Comparison of ENCODE assay signal across 20 mouse cellular contexts in the genomic region with DNA sequence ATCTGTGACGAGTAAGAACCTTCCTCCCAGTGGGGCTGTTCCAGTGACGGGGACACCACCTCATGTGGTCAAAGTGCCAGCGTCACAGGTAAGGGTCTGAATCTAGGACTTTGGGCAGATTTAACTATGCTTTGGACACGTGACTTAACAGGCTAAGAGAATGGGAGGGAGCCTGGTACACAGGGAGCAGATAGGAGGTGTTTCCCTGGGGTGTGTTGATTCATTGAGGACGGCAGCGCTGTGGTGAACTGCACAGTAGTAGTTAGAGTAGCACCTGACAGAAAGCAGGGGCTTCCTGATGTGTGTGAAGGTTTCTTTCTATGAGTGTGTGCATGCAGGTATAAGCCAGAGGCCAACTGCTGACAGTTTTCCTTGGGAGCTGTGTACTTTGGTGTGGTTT.
"Had no signal": no experiment of that assay in that cellular context is flagged by ENCODE, and none has a peak within 500 bp of the region (broad histone marks: within the 10 kb centered on the region; RNA-seq: fewer than 3 reads in every experiment).

No protein-coding gene starts in this region.

- H3K27me3 ChIP-seq: kidney, embryonic 15.5 days; midbrain, embryonic 12.5 days; midbrain, embryonic 15.5 days; neural tube, embryonic 13.5 days; stomach, embryonic 15.5 days had no signal

- H3K4me3 ChIP-seq: kidney, embryonic 15.5 days; midbrain, embryonic 12.5 days; midbrain, embryonic 15.5 days; myocyte; neural tube, embryonic 13.5 days; stomach, embryonic 15.5 days had no signal

- DNase-seq: kidney, adult 11 months; kidney, adult 8-10 months; kidney, postnatal 14 days; kidney, postnatal 4 days; liver, postnatal 0 days; lung, embryonic 14.5 days; retina, postnatal 1 day; right cerebral cortex, postnatal 25 days; spleen, adult 18-20 months; thymus, adult 18-20 months; thymus, postnatal 36 days had no signal

- ATAC-seq: liver, postnatal 0 days; lung, postnatal 0 days; midbrain, embryonic 15.5 days had no signal

- H3K9me3 ChIP-seq: kidney, embryonic 15.5 days; midbrain, embryonic 12.5 days; midbrain, embryonic 15.5 days; neural tube, embryonic 13.5 days; stomach, embryonic 15.5 days had no signal

- H3K4me2 ChIP-seq: kidney, embryonic 15.5 days; lung, embryonic 14.5 days; midbrain, embryonic 12.5 days; midbrain, embryonic 15.5 days; neural tube, embryonic 13.5 days; stomach, embryonic 15.5 days had no signal

- H3K4me1 ChIP-seq: kidney, embryonic 15.5 days; midbrain, embryonic 12.5 days; midbrain, embryonic 15.5 days; neural tube, embryonic 13.5 days; stomach, embryonic 15.5 days had no signal

- H3K27ac ChIP-seq: kidney, embryonic 15.5 days; liver, embryonic 14.5 days; macrophage; midbrain, embryonic 12.5 days; midbrain, embryonic 15.5 days; neural tube, embryonic 13.5 days; stomach, embryonic 15.5 days had no signal

- H3K9ac ChIP-seq: kidney, embryonic 15.5 days; liver, embryonic 14.5 days; liver, postnatal 0 days; lung, embryonic 14.5 days; midbrain, embryonic 12.5 days; midbrain, embryonic 15.5 days; neural tube, embryonic 13.5 days; stomach, embryonic 15.5 days had no signal
